Mouse (Mus musculus) limb, embryonic 11.5 days (tissue): ENCODE measurements at regions not wholly inside any gene's neighbourhood (a gene's known extent, or its start where the extent isn't known, plus 50 kb on each side); places are given as distances from the start of the nearest gene placed in this dataset.

Experiments
- ATAC-seq: fragments of 200-750 bp; cut with Nextera tagmentation; 2 replicates; pipeline ENCODE4 v1.8.0; 2017; ENCODE audit warnings: low read depth; ENCODE audit not compliant: insufficient number of reproducible peaks, low FRiP score, low TSS enrichment
- DNase-seq: peaks from one replicate; pipeline ENCODE4 v3.0.0-alpha.2; 2015; ENCODE audit warnings: low spot score
- H3K27ac ChIP-seq: fragments of 300-500 bp; sonication (generic); replicated peaks from 2 replicates; pipeline ENCODE4 v1.5.1; 2014; ENCODE audit warnings: low read depth, mild to moderate bottlenecking, low read length
- H3K27me3 ChIP-seq: fragments of 300-500 bp; sonication (generic); 2 replicates; pipeline ENCODE4 v1.6.1; 2014; ENCODE audit warnings: mild to moderate bottlenecking, low read length, mixed read lengths; ENCODE audit not compliant: control insufficient read depth, insufficient read depth
- H3K36me3 ChIP-seq: fragments of 300-500 bp; sonication (generic); 2 replicates; pipeline ENCODE4 v1.6.1; 2014; ENCODE audit warnings: mild to moderate bottlenecking, low read length, moderate library complexity, mixed read lengths; ENCODE audit not compliant: control insufficient read depth, insufficient read depth
- H3K4me1 ChIP-seq: fragments of 300-500 bp; sonication (generic); 2 replicates; pipeline ENCODE4 v1.6.1; 2014; ENCODE audit warnings: low read length, mixed read lengths; ENCODE audit not compliant: control insufficient read depth, insufficient read depth
- H3K4me2 ChIP-seq: fragments of 300-500 bp; sonication (generic); 2 replicates; pipeline ENCODE4 v1.6.1; 2014; ENCODE audit warnings: low read depth, mild to moderate bottlenecking, moderate library complexity; ENCODE audit not compliant: severe bottlenecking
- H3K4me3 ChIP-seq: fragments of 300-500 bp; sonication (generic); 2 replicates; pipeline ENCODE4 v1.5.1; 2014; ENCODE audit warnings: low read depth, low read length
- H3K9ac ChIP-seq: fragments of 300-500 bp; sonication (generic); 2 replicates; pipeline ENCODE4 v1.6.1; 2014; ENCODE audit warnings: mild to moderate bottlenecking, low read length
- H3K9me3 ChIP-seq: fragments of 300-500 bp; sonication (generic); 2 replicates; pipeline ENCODE4 v1.6.1; 2016; ENCODE audit warnings: low read length; ENCODE audit not compliant: control insufficient read depth
- WGBS: fragments of 180-500 bp; shearing (Covaris S2); extraction: QIAGEN DNeasy Blood & Tissue Kit; methylation state at CpG from one replicate; pipeline ENCODE4 v1.1.7; 2014; 5-methylcytosine and 5-hydroxymethylcytosine counted together

- DNase-seq, result no peak
- no peak for ATAC-seq
- no peaks in the 10 kb centered on the region for H3K27me3 ChIP-seq
- 78% methylated on average over 9 of the region's 9 CpGs for WGBS
- no peak overlapping the region for H3K4me3 ChIP-seq
- no peaks in the 10 kb centered on the region for H3K4me1 ChIP-seq
- H3K9me3 ChIP-seq, result no peaks in the 10 kb centered on the region
- no peak overlapping the region for H3K4me2 ChIP-seq
- no peak overlapping the region for H3K9ac ChIP-seq
- H3K36me3 ChIP-seq, result no peaks in the 10 kb centered on the region
- no peak overlapping the region for H3K27ac ChIP-seq
These were observed 50.9 kb upstream of the Cpne4 start for GRCm38 (mm10) chr9:104496220-104496619.

GRCm38 (mm10) chr9:104490696-104491095 lies 56.4 kb upstream of the Cpne4 start:
- no peaks in the 10 kb centered on the region for H3K4me1 ChIP-seq
- no peaks in the 10 kb centered on the region for H3K9me3 ChIP-seq
- no peak for DNase-seq
- no peaks in the 10 kb centered on the region for H3K27me3 ChIP-seq
- no peak overlapping the region for H3K27ac ChIP-seq
- no peaks in the 10 kb centered on the region for H3K36me3 ChIP-seq
- H3K4me2 ChIP-seq, result no peak overlapping the region
- H3K9ac ChIP-seq, result no peak overlapping the region
- H3K4me3 ChIP-seq, result no peak overlapping the region
- ATAC-seq, result no peak

- Histone ChIP-seq H3K4me1 (no peaks in the 10 kb centered on the region), H3K4me3 (no peak overlapping the region), H3K36me3 (no peaks in the 10 kb centered on the region), H3K9ac (no peak overlapping the region), H3K9me3 (no peaks in the 10 kb centered on the region), H3K27me3 (no peaks in the 10 kb centered on the region), H3K4me2 (no peak overlapping the region), H3K27ac (no peak overlapping the region)
- DNase-seq (no peak), ATAC-seq (no peak)
- WGBS, result 56% methylated on average over 6 of the region's 6 CpGs
These were observed 57.7 kb upstream of the Cpne4 start for GRCm38 (mm10) chr9:104489383-104489782.

- no peak overlapping the region for H3K4me2 ChIP-seq
- H3K4me1 ChIP-seq, result no peaks in the 10 kb centered on the region
- no peak overlapping the region for H3K4me3 ChIP-seq
- 82% methylated on average over 5 of the region's 5 CpGs for WGBS
- no peaks in the 10 kb centered on the region for H3K27me3 ChIP-seq
- H3K9ac ChIP-seq, result no peak overlapping the region
- ATAC-seq (no peak), DNase-seq (no peak)
- H3K9me3 ChIP-seq, result no peaks in the 10 kb centered on the region
- H3K36me3 ChIP-seq, result no peaks in the 10 kb centered on the region
- no peak overlapping the region for H3K27ac ChIP-seq
These were observed 64.6 kb upstream of the Cpne4 start for GRCm38 (mm10) chr9:104482440-104482839.

GRCm38 (mm10) chr9:104480683-104481082 lies 66.4 kb upstream of the Cpne4 start:
- Histone ChIP-seq H3K27ac (no peak overlapping the region), H3K4me3 (no peak overlapping the region), H3K4me2 (no peak overlapping the region), H3K9me3 (no peaks in the 10 kb centered on the region), H3K9ac (no peak overlapping the region), H3K36me3 (no peaks in the 10 kb centered on the region), H3K27me3 (no peaks in the 10 kb centered on the region), H3K4me1 (no peaks in the 10 kb centered on the region)
- 79% methylated on average over 1 of the region's 1 CpGs for WGBS
- no peak for ATAC-seq
- DNase-seq, result no peak

GRCm38 (mm10) chr9:104474831-104475230 lies 72.3 kb upstream of the Cpne4 start:
- Histone ChIP-seq H3K4me1 (no peaks in the 10 kb centered on the region), H3K4me3 (no peak overlapping the region), H3K9ac (no peak overlapping the region), H3K27me3 (no peaks in the 10 kb centered on the region), H3K27ac (no peak overlapping the region), H3K9me3 (no peaks in the 10 kb centered on the region), H3K36me3 (no peaks in the 10 kb centered on the region), H3K4me2 (no peak overlapping the region)
- DNase-seq (no peak), ATAC-seq (no peak)
- WGBS, result 83% methylated on average over 4 of the region's 4 CpGs

GRCm38 (mm10) chr9:104467238-104467637 lies 79.8 kb upstream of the Cpne4 start:
- H3K4me1 ChIP-seq, result no peaks in the 10 kb centered on the region
- DNase-seq (no peak), ATAC-seq (no peak)
- H3K27ac ChIP-seq, result no peak overlapping the region
- 89% methylated on average over 1 of the region's 1 CpGs for WGBS
- H3K4me3 ChIP-seq, result no peak overlapping the region
- no peak overlapping the region for H3K4me2 ChIP-seq
- H3K9ac ChIP-seq, result no peak overlapping the region
- no peaks in the 10 kb centered on the region for H3K36me3 ChIP-seq
- no peaks in the 10 kb centered on the region for H3K27me3 ChIP-seq
- no peaks in the 10 kb centered on the region for H3K9me3 ChIP-seq

- no peak for DNase-seq
- ATAC-seq, result no peak
- WGBS, result 87% methylated on average over 4 of the region's 4 CpGs
These were observed 83.4 kb upstream of the Cpne4 start for GRCm38 (mm10) chr9:104463701-104464100.

GRCm38 (mm10) chr9:104460133-104460532 lies 87.0 kb upstream of the Cpne4 start:
- ATAC-seq, result no peak
- Histone ChIP-seq H3K36me3 (no peaks in the 10 kb centered on the region), H3K27me3 (no peaks in the 10 kb centered on the region), H3K4me2 (no peak overlapping the region), H3K4me3 (no peak overlapping the region), H3K9ac (no peak overlapping the region), H3K9me3 (no peaks in the 10 kb centered on the region), H3K27ac (no peak overlapping the region), H3K4me1 (no peaks in the 10 kb centered on the region)
- no peak for DNase-seq

More at GRCm38 (mm10) chr9:104463701-104464100, 83.4 kb upstream of the Cpne4 start:
- Histone ChIP-seq H3K9ac (no peak overlapping the region), H3K4me3 (no peak overlapping the region), H3K27ac (no peak overlapping the region), H3K4me1 (no peaks in the 10 kb centered on the region), H3K4me2 (no peak overlapping the region), H3K36me3 (no peaks in the 10 kb centered on the region), H3K9me3 (no peaks in the 10 kb centered on the region), H3K27me3 (no peaks in the 10 kb centered on the region)
